Mouse (Mus musculus) hindbrain, embryonic 10.5 days (tissue): Measurements from ENCODE around the gene Mapk13. TPM values are rescaled to one million over a fixed set of nuclear protein-coding genes. Genes with fewer than 3 reads are reported as not detected.
"Not testable (repeated sequence)": the region's sequence is repeated elsewhere in the genome, so short reads cannot be mapped to it uniquely, and the experiment has no call there.

Experiments used
- DNase-seq: peaks from one replicate; pipeline ENCODE4 v3.0.0-alpha.2; 2017; ENCODE audit warnings: low spot score
- H3K27ac ChIP-seq: fragments of 300-500 bp; sonication (generic); 2 replicates; pipeline ENCODE4 v1.5.1; 2016; ENCODE audit warnings: mild to moderate bottlenecking, moderate library complexity
- H3K27me3 ChIP-seq: fragments of 300-500 bp; sonication (generic); 2 replicates; pipeline ENCODE4 v1.6.1; 2016; ENCODE audit warnings: mild to moderate bottlenecking; ENCODE audit not compliant: poor library complexity, insufficient read depth, severe bottlenecking
- H3K36me3 ChIP-seq: fragments of 300-500 bp; sonication (generic); 2 replicates; pipeline ENCODE4 v1.6.1; 2016; ENCODE audit warnings: mild to moderate bottlenecking, moderate library complexity
- H3K4me1 ChIP-seq: fragments of 300-500 bp; sonication (generic); replicated peaks from 2 replicates; pipeline ENCODE4 v1.6.1; 2016; ENCODE audit warnings: mild to moderate bottlenecking
- H3K4me3 ChIP-seq: fragments of 300-500 bp; sonication (generic); 2 replicates; pipeline ENCODE4 v1.5.1; 2016; ENCODE audit warnings: mild to moderate bottlenecking, moderate library complexity
- H3K9me3 ChIP-seq: fragments of 300-500 bp; sonication (generic); 2 replicates; pipeline ENCODE4 v1.6.1; 2016; ENCODE audit warnings: mild to moderate bottlenecking, moderate library complexity
- WGBS: fragments of 180-500 bp; shearing (Covaris S2); methylation state at CpG from one replicate; pipeline ENCODE4 v1.1.7; 2016; 5-methylcytosine and 5-hydroxymethylcytosine counted together
- polyA plus RNA-seq: library from polyadenylated mRNA; unstranded; fragments of >200 nt; fragmentation: Nextera tagmentation; extraction: Ambion mirVana; gene quantifications from 2 replicates; pipeline ENCODE4 v1.2.1, GENCODE M21; 2016

The Mapk13 gene
- polyA plus RNA-seq = 3.9 and 8.9 TPM in 2 replicates

DNA sequence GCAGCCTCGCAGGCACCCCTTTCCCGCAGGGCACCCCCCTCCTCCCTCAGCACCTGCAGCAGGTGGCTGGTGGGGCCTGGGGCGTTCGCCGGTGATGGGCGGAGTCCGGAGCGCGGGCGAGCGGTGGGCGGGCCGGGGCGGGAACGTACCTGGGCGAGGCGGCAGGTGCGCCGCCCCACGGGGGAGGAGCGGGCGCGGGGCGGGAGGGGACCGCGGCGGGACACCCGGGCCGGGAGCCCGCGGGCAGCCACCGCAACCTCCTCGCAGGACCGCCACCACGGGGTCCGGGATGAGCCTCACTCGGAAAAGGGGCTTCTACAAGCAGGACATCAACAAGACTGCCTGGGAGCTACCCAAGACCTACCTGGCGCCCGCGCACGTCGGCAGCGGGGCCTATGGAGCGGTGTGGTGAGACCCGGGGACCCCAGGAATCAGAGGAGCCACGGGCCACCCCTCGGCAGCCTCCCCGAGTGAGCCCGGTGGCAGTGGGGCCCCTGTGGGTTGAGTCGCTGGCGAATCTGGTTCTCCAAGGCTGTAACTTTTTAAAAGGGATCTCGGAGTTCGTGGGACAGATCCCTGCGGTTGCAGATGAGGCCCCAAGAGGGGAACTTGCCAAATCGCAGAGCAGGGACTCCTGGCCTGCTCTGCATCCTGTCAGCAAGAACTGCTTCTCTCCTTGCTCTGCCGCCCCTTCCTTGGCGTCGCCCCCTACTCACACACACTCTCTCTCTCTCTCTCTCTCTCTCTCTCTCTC, at the start of gene Mapk13:
Mapk13 (plus strand) TSS at position 177 of the 754 bp plus-strand sequence.
- peaks cover 60% of the 10 kb centered on the region for H3K27me3 ChIP-seq
- no peaks in the 10 kb centered on the region for H3K36me3 ChIP-seq
- peak within 1 kb of the TSS; percentile 56 for H3K4me3 ChIP-seq
- no peaks in the 10 kb centered on the region for H3K9me3 ChIP-seq
- DNase-seq = peak; percentile 30
- H3K27ac ChIP-seq = peak within 1 kb of the TSS; percentile 64
- peaks cover 19% of the 10 kb centered on the region for H3K4me1 ChIP-seq
- 2% methylated on average over 58 of the region's 58 CpGs for WGBS

DNA sequence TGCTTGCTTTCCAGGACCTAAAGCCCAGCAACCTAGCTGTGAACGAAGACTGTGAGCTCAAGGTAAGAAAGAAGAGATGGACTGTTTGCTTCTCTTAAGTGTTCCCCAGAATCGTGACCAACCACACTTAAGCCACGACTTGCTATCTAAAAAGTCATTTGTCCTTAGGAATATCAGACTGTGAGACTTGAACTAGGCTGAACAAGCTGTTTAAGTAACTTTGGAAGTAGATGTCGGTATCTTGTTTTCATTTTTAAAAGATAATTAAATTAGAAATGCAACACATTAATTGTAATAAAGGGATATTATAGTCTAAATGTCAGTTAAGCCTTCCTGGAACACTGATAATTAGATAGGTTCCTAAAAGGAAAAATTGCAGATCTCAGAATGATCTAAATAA, 43.3 kb upstream of the Mapk13 start, which contains the start of gene AC170998.1:
AC170998.1 (plus strand) TSS at position 301 of the 400 bp plus-strand sequence.
- H3K27me3 ChIP-seq = no peaks in the 10 kb centered on the region
- H3K9me3 ChIP-seq = no peaks in the 10 kb centered on the region
- H3K36me3 ChIP-seq = peaks cover 98% of the 10 kb centered on the region
- no peaks in the 10 kb centered on the region for H3K4me1 ChIP-seq
- no peak within 1 kb of the TSS for H3K4me3 ChIP-seq
- H3K27ac ChIP-seq = no peak within 1 kb of the TSS
- DNase-seq = no peak
- WGBS = 93% methylated on average over 4 of the region's 4 CpGs

DNA sequence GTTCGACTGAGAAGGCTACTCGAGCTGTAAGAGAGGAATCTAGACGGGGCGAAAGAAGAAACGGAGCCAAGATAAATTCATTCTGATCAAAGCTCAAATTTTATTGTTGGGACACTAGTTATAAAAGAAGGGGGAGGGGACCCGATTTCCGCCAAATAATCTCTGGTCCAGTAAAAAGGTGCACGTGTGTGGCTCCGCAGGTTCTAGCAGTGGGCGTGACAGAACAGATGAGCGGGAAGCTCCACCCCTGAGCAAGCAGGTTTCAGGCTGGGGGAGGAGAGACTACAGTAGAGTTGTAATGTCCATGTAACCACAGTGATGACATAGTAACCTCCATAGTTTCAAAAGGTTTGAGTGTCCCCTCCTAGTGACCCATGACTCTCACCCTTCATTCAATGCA, 41.6 kb upstream of the Mapk13 start:
- not testable (repeated sequence) for H3K27ac ChIP-seq, H3K9me3 ChIP-seq, H3K27me3 ChIP-seq, H3K4me1 ChIP-seq, DNase-seq, H3K4me3 ChIP-seq
- H3K36me3 ChIP-seq = peaks cover 98% of the 10 kb centered on the region
- 94% methylated on average over 11 of the region's 11 CpGs for WGBS

DNA sequence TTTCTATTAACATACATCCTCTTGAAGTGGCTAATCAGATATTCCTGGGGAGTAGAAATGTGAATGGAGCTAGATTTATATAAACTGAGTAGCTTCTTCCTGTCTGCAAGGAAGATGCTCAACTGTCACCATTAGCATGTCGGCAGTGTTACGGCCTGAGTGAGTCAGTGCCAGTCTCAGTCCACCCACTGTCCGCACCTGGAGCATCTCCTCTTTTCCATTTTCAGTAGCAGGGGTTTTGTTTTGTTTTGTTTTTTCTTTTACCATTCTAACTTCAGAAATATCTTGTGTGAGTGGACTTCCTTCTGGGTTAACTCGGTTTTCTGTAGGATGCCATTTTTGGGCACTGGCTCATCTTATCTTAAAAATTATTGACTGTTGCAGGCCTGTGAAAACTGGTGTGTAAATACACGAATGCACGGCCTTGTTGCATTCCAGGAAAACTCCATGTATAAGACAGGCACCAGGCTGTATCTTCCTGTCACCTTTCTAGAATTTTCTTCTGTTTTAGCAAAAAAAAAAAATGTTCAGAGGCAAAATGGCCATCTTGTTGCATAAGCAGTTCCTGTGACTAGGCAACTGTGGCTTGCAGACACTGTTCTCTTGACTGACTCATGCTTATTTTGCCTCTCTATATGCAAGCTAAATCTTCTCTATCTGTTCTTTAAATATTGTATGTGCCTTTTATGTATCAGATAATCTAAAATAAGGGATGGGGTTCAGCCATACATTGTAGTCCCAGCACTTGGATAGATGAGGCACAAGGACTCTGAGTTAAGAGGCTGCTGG, 33.6 kb upstream of the Mapk13 start:
- H3K27ac ChIP-seq = no peak overlapping the region
- H3K9me3 ChIP-seq = no peaks in the 10 kb centered on the region

DNA sequence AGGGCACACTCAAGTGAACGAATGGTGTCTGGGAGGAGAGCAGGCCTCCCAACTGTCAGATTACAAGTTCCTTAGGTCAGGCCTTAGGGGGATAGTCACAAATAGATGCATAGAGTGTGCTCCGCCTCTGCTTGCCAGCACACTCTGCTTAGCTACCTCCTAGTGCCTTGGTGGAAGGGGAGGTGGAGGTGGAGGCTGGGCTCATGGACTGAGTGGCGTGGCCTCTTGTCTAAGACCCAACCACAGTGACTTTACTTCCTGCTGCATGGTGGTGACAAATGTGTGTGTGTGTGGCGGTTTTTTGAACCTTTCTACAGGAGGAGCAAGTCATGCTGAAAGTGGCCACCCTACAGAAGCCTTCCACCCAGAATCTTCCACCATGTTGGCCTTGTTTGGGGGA, 32.6 kb upstream of the Mapk13 start:
- peaks cover 6% of the 10 kb centered on the region; the same call in 1 of the 2 replicates for H3K4me1 ChIP-seq
- no peaks in the 10 kb centered on the region for H3K27me3 ChIP-seq
- DNase-seq = no peak
- peaks cover 83% of the 10 kb centered on the region for H3K36me3 ChIP-seq
- no peaks in the 10 kb centered on the region for H3K9me3 ChIP-seq
- H3K27ac ChIP-seq = peak overlapping the region; percentile 17; the same call in 1 of the 2 replicates
- H3K4me3 ChIP-seq = no peak overlapping the region
- WGBS = 85% methylated on average over 4 of the region's 4 CpGs

More for the DNA sequence above, 33.6 kb upstream of the Mapk13 start:
- Histone ChIP-seq H3K4me3 (no peak overlapping the region), H3K4me1 (peaks cover 6% of the 10 kb centered on the region; the same call in 1 of the 2 replicates), H3K27me3 (no peaks in the 10 kb centered on the region), H3K36me3 (peaks cover 83% of the 10 kb centered on the region)
- 91% methylated on average over 6 of the region's 6 CpGs for WGBS
- DNase-seq = no peak

DNA sequence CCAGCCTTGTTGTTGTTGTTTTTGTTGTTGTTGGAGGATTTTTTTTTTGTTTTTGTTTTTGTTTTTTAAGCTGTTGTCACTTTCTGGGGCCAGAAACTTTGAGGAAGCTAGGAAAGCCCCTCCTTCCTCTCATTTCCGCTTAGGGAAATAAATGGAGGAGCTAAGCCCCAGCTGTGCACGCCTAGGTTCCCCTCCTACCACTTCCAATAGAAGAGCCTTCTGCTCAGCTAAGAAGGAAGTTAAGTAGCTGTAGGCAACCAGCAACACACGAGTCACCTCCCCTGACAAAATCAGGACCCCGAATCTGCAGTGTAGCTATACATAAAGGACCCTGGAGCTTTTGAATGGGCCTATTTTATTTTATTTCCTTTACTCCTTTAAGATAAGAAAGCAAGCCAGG, 31.1 kb upstream of the Mapk13 start:
- Histone ChIP-seq H3K4me3 (no peak overlapping the region), H3K27ac (no peak overlapping the region), H3K36me3 (peaks cover 82% of the 10 kb centered on the region), H3K27me3 (no peaks in the 10 kb centered on the region), H3K4me1 (peaks cover 6% of the 10 kb centered on the region; the same call in 1 of the 2 replicates), H3K9me3 (no peaks in the 10 kb centered on the region)
- DNase-seq = no peak
- WGBS = 87% methylated on average over 4 of the region's 4 CpGs

DNA sequence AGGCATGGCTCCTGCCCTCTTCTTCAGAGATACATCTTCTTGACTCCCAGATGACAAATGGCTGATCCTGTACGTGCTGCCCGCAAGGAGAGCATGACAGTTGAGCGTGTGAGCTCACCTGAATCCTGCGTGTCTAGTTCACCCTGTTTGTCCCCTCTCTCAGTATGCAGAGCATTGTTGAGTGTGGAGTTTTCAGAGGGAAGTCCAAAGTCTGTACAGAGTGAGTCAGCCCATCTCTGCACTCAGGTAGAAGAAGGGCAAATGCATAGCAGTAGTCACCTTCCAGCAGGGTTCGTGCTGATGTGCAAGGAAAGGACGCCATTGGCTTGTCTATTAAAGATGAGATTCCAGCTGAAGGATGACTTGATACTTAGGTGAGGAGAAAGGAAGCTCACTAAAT, 29.9 kb upstream of the Mapk13 start:
- no peak for DNase-seq
- H3K36me3 ChIP-seq = peaks cover 87% of the 10 kb centered on the region
- peaks cover 6% of the 10 kb centered on the region; the same call in 1 of the 2 replicates for H3K4me1 ChIP-seq
- no peaks in the 10 kb centered on the region for H3K9me3 ChIP-seq
- H3K27me3 ChIP-seq = no peaks in the 10 kb centered on the region
- no peak overlapping the region for H3K4me3 ChIP-seq
- WGBS = 96% methylated on average over 6 of the region's 6 CpGs
- H3K27ac ChIP-seq = no peak overlapping the region

DNA sequence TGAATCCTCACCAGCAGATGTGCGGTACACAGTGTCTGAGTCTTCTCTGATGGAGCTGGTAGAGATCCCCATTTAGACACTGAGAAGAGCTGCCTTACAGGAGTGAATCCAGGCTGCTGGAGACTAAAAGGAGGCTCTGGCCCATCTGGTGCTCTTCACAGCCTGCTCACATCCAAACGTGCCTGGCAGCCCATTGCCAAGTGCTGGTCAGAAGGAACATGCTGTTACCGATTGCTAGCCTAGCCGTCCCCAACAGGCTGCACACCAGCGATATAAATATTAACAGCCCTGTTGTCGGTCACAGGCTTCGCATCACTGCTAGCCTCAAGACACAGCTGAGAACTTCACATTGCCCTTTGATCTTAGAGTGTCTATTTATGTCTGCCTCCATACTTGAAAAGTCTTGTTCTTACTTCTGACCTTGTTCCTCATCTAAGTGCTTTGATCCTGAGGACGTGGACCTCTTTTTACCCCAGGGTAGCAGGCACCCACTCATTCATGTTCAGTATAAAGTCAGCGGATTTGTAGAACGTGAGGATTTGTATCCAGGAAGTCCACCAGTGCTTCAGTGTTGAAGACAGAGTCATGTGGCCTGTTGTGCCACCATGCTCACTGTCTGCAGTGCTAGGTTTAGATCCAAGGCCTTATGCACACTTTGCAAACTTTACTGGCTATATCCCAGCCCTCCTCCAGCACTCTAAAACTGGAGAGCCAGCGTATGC, 25.8 kb upstream of the Mapk13 start:
- H3K4me1 ChIP-seq = no peaks in the 10 kb centered on the region
- 95% methylated on average over 11 of the region's 11 CpGs for WGBS
- DNase-seq = no peak
- H3K9me3 ChIP-seq = no peaks in the 10 kb centered on the region
- H3K27ac ChIP-seq = no peak overlapping the region
- peaks cover 99% of the 10 kb centered on the region for H3K36me3 ChIP-seq
- no peaks in the 10 kb centered on the region for H3K27me3 ChIP-seq
- H3K4me3 ChIP-seq = no peak overlapping the region

DNA sequence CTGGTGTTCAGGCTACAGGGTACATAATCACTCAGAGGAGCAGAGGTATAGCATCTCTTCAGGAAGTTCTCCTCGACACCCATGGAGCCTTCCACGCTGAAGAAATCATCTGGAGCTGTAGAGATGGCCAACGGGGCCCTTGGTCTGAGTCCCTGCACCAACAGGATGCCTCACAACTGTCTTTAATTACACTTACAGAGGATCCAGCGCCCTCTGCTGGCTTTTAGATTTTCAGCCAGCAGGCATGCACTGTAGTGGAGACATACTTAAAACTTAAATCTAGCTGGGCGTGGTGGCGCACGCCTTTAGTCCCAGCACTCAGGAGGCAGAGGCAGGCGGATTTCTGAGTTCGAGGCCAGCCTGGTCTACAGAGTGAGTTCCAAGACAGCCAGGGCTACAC, 25.2 kb upstream of the Mapk13 start:
- H3K27ac ChIP-seq = no peak overlapping the region
- no peak overlapping the region for H3K4me3 ChIP-seq
- H3K27me3 ChIP-seq = no peaks in the 10 kb centered on the region
- DNase-seq = peak; percentile 8
- WGBS = 90% methylated on average over 9 of the region's 9 CpGs
- peaks cover 99% of the 10 kb centered on the region for H3K36me3 ChIP-seq
- H3K4me1 ChIP-seq = no peaks in the 10 kb centered on the region
- no peaks in the 10 kb centered on the region for H3K9me3 ChIP-seq

DNA sequence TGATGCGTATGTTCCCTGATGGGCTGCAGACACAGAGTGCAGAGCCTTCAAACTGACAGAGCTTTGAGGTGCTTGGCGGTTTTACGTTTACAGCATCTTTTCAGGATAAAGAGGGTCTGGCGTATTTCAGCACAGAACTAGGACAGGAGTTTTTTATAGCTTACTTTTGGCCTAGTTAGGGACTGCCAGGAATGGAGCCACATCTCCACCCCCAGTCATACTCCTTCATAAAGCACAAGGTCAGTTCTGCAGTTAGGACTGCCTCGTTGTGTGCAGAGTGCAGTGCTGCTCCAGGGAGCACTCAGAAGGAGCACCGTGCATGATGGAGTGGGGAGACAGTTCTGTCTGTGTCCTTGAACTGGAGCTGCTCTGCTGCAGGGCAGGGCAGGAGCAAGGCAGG, 23.3 kb upstream of the Mapk13 start:
- H3K9me3 ChIP-seq = no peaks in the 10 kb centered on the region
- no peaks in the 10 kb centered on the region for H3K4me1 ChIP-seq
- no peak overlapping the region for H3K4me3 ChIP-seq
- H3K27ac ChIP-seq = no peak overlapping the region
- 97% methylated on average over 6 of the region's 6 CpGs for WGBS
- no peaks in the 10 kb centered on the region for H3K27me3 ChIP-seq
- no peak for DNase-seq
- peaks cover 82% of the 10 kb centered on the region for H3K36me3 ChIP-seq

DNA sequence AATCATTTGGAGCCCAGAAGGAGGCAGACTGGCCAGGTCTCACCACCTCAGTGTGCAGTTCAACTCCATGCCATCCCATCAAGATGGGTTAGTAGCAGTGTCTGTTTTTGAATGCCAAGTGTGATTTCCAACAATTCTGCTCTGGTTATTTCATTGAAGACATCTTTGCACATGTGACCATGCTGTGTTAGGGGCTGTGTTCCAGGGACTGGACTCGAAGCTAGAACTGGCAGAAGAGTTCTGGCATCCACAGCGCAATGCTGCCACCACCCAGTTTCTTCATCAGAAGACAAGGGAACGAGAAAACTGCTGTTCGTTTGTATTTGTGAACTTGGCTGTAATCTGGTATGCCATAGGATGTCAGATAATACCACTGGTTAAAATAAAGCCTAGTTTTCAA, 21.1 kb upstream of the Mapk13 start:
- H3K27ac ChIP-seq = no peak overlapping the region
- no peak overlapping the region for H3K4me3 ChIP-seq
- H3K36me3 ChIP-seq = peaks cover 60% of the 10 kb centered on the region
- H3K4me1 ChIP-seq = no peaks in the 10 kb centered on the region
- H3K27me3 ChIP-seq = no peaks in the 10 kb centered on the region
- DNase-seq = no peak
- WGBS = 96% methylated on average over 4 of the region's 4 CpGs
- no peaks in the 10 kb centered on the region for H3K9me3 ChIP-seq

DNA sequence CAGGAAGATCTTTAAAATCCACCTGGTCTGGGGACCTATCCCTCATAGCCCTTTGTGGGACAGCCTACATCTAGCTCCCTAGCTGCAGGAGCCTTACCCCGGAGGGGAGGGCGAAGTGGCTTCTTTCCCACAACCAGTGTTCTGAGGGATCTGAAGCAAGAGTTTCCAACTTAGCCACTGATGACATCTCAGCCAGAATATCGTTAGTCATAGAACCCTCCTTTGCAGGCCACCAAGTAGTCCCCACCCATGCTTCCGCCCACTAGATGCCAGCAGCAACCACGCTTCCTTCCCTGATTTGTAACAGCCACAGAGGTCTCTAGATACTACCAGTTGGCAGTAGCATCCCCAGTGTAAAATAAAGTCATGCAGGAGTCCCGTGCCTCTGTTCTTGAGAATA, 18.5 kb upstream of the Mapk13 start:
- Histone ChIP-seq H3K27me3 (no peaks in the 10 kb centered on the region), H3K4me3 (no peak overlapping the region), H3K4me1 (no peaks in the 10 kb centered on the region), H3K27ac (no peak overlapping the region), H3K36me3 (peaks cover 35% of the 10 kb centered on the region), H3K9me3 (no peaks in the 10 kb centered on the region)
- WGBS = 87% methylated on average over 6 of the region's 6 CpGs
- DNase-seq = no peak
